Mouse (Mus musculus): Measurements from ENCODE around the gene Anp32a.

Anp32a gene

DNA sequence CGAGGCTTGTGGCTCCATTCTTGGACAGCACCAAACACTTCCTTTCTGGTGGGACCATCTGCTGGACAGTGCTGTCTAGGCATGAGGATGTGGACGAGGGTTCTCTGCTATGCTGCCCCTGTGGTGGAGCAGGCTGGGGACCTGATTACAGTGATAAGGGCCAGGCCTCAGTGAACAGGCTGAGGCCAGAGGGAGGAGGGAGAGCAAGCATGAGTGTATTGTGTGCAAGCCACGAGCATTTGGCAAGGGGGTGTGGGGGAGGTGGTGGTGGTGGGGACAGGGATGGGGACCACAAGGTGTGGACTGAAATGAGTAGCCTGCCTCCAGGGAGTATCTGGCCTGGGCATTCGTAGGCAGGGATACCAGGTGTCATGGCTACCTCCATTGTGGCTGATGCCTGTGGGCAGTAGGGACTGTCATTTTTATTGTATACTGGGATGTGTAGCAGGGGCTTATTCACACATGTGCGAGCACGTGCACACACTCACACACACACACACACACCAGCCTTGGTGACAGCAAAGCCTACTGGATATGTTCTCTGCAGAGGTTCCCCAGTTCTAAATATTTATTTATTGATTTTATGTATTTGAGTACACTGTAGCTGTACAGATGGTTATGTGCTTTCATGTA, 29.7 kb downstream of the Anp32a start:
- no peak for DNase-seq

DNA sequence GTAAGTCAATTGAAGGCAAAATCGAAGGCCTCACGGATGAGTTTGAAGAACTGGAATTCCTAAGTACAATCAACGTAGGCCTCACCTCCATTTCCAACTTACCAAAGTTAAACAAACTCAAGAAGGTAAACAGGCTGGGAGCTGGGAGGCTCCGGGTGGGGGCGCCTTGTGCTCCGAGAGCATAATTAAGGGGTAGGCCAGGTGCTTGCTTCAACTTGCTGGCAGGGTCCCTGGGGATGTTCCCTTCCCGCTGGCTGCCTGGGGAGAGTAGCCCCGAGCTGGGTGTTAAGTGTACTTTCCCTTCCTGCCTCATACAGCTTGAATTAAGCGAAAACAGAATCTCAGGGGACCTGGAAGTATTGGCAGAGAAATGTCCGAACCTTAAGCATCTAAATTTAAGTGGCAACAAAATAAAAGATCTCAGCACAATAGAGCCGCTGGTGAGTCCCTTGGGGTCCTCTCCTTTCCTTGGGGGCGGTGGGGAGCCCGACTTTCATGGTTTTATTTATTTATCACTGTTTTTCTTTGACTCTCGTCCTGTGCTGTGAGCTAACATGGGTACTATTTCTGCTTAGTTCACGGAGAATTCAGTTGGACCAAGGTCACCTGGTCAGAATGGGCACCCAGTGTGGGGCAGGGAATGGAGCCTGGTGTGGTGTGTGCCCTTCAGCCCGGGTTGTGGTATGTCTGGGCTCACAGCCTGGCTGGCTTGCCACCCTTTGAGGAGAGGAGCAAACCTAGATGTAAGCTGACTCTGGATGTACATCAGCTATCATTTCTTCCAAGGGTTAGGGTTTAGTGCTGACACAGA, 30.9 kb downstream of the Anp32a start:
- no peak for DNase-seq

DNA sequence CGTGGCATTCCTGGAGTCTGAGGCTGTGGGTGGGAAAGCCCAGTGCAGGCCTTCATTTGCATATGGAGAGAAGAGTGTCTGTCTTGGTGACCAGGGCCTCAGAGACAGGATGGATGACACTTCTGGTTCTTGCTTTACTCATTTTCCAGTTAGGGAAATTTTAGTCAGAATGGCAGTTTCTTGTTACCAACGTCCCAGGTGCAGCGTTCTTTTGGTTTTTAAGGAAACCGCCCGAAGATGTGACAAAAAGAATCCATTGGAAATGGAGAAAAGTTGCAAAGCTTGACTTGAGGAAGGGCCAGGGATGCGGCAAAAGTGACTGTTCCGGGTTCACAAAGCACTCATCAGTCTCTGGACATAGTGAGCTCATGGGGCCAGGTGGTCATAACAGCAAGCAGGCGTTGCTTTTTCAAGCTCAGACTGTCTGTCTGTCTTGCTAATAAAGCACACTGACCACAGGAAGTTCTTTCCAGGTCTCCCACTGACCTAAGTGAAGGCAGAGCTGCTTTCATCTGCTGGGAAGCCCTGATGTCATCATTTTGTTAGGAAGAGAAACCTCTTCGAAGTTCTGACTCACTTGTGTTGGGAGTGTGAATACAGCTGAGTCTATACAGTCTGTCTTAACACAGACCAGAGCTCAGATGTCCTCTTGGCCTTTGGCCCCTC, 31.6 kb downstream of the Anp32a start:
- no peak for DNase-seq

DNA sequence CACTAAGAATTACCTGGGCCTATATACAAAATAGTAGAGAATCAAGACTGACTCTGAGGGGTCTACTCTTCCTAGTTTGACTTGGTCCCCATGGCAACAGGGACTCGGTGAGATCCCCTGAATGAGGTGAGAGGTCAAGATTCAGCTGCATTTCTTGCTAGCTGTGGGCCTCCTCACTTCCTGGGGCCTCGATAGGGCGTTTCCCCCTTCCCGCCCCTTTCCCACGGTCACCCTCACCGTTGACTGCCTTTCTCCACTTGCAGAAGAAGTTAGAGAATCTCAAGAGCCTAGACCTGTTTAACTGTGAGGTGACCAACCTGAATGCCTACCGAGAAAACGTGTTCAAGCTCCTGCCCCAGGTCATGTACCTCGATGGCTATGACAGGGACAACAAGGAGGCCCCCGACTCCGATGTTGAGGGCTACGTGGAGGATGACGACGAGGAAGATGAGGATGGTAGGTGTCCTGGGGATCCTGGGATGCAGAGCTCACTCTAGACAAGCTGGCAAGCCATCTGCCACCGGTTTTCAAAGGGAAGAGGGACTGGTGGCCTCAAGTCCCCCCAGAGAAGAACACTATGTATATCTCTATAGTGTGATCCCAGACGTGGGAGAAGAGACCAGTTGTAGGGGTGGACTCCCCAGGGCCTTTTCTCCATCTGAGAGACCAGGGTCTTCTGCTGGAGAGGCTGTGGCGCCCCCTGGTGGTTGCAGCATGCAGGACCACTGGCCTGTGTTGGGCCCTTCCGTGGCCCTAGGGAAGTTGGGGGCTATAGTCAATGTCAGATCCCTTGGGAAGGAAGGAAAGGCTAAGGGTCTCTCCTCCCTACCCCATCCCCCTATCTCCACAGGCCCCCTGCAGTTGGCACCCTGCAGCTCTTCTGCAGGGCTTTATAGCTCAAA, 32.4 kb downstream of the Anp32a start:
- peak; percentile 81 for DNase-seq

GRCm38 (mm10) chr9:62374276-62374675, 33.2 kb downstream of the Anp32a start:
- no peak for DNase-seq

GRCm38 (mm10) chr9:62377897-62378296, 36.8 kb downstream of the Anp32a start:
- no peak for DNase-seq

- no peak for DNase-seq
Measured at GRCm38 (mm10) chr9:62380351-62380750, 39.3 kb downstream of the Anp32a start.

GRCm38 (mm10) chr9:62381402-62381913, 40.4 kb downstream of the Anp32a start:
- DNase-seq, result no peak

GRCm38 (mm10) chr9:62382519-62383084, 41.5 kb downstream of the Anp32a start:
- no peak for DNase-seq

- DNase-seq, result no peak
Measured at GRCm38 (mm10) chr9:62385062-62385461, 44.0 kb downstream of the Anp32a start.

GRCm38 (mm10) chr9:62385727-62386518, 44.8 kb downstream of the Anp32a start:
- no peak for DNase-seq

DNA sequence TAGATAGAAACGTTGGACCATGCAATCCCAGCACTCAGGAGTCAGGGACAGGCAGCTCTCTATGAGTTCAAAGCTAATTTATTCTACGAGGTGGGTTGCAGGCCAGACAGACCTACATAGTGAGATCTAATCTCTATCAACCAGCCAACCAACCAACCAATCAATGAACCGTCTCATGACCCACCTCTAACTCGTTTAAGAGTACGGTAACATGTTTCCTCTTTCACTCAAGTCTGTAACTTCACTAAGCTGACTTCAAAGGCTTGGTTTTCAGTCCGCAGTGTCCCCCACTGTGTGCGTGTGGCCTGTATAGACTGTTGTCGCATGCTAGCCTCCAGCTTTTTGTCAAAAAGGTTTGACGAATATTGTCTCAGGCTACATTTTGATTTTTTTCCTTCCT, 48.6 kb downstream of the Anp32a start:
- DNase-seq, result no peak

- DNase-seq, result no peak
Measured at GRCm38 (mm10) chr9:62393531-62393930, 52.4 kb downstream of the Anp32a start.

GRCm38 (mm10) chr9:62394163-62394562, 53.1 kb downstream of the Anp32a start:
- DNase-seq, result no peak

GRCm38 (mm10) chr9:62400531-62401170, 59.6 kb downstream of the Anp32a start:
- no peak for DNase-seq

DNA sequence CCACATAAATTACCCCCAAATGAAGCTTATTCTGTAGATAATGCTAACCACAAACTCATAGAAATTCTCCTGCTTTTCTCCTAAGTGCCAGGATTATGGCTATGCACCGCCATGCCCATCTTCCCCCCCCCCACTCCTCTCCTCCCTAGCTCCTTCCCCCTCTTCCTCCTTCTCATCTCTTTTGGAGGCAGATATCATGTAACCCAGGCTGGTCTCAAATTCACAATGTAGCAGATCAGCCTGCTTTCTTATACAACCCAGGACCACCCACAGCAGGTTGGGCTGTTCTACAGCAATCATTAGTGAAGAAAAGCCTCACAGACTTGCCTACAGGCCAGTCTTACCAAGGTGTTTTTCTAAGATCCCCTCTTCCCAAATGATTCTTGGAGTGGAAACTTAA, 60.5 kb downstream of the Anp32a start:
- DNase-seq, result no peak

DNA sequence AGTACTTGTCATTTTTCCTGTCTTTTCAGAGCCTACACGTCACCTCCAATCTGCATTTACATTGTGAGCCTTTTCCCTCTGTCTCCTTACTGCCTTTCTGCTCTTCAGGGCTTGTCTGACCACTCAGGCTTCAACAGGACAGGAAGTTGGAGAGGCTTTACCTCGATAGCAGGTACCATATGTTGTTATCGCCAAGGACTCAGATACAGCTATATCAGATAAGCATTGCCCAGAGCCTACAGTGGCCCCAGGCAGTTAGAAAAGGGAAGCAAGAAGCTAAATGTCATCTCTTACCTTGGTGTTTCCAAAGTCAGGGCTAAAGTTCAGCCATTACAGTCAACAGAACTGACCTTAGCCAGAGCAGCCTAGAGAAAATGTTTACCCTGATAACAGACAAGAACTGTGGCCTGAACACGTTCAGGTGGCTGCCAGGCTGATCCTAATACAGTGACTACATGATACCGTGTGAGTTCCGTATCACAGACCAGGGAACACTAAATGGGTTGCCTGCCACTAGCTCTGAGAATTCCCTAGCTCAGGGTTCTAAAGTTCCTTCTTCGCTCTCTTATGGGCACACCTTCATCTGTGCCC, 65.4 kb downstream of the Anp32a start:
- no peak for DNase-seq

GRCm38 (mm10) chr9:62407357-62408146, 66.5 kb downstream of the Anp32a start:
- DNase-seq, result no peak

DNA sequence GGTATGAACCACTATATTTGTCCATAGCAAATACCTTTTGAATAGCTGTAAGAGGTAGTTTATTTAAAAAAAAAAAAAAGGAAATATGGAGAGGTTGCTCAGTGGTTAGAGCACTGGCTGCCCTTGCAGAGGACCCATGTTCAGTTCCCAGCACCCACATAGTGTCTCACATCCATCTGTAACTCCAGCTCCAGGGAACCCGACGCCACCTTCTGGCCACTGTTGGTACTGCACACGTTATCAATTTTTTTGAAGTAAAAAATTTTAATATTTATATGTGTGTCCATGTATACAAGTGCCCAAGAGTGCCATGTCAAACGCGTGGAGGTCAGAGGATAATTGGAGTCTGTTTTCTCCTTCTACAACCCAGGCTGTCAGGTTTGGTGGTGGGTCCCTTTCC, 77.6 kb downstream of the Anp32a start:
- DNase-seq, result no peak
